In the genomic region with DNA sequence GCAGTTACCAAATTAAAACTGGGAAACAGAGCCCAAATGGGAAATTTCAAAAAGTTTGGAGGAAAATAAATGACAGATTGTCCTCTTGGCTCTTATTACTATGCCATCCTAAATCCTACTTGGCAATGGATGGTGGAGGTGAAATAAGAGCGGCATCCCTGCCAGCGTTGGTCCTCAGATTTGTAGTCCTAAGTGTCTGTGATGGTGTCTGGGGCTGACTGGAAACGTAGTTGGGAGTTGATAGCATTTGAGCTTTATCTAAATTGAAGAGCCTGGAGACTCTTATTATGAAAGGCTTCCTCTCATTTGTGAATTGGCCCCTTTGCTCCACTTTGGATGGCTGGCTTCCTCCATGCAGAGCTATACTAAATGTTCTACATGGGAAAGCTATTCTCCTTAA, we compare ENCODE assay signal across 19 mouse cellular contexts.
DNase-seq lines count a peak whose midpoint lies in the region; ATAC-seq and TF ChIP-seq lines count a peak whose summit lies in the region.
"Had no signal": no experiment of that assay in that cellular context is flagged by ENCODE, and none has a peak within 500 bp of the region (broad histone marks: within the 10 kb centered on the region; RNA-seq: fewer than 3 reads in every experiment).

No protein-coding gene starts in this region.

- WGBS in forebrain, embryonic 14.5 days = 77% methylated on average over 3 of the region's 3 CpGs
- 78% methylated on average over 3 of the region's 3 CpGs for WGBS in forebrain, embryonic 11.5 days
- 74% methylated on average over 3 of the region's 3 CpGs for WGBS in kidney, postnatal 0 days
- WGBS in midbrain, embryonic 15.5 days = 74% methylated on average over 3 of the region's 3 CpGs

- DNase-seq in forebrain, embryonic 14.5 days (ENCODE audit: low spot score) = peak; percentile 6
- no peak for DNase-seq in forebrain, embryonic 11.5 days (ENCODE audit: low spot score)
- peak; percentile 44 for DNase-seq in kidney, postnatal 0 days (ENCODE audit: low spot score)
- no peak for DNase-seq in kidney, adult 11 months
- peak; percentile 59 to 71 for DNase-seq in cerebellum, adult 18-20 months
- DNase-seq in cerebellum, postnatal 25 days = peak; percentile 62 to 69
- DNase-seq: kidney, adult 2 months; kidney, postnatal 4 days; thymus, postnatal 25 days had no signal

- H3K4me1 ChIP-seq in forebrain, embryonic 14.5 days (ENCODE audit: control insufficient read depth, insufficient read depth, low read length) = no peaks in the 10 kb centered on the region
- 0 out of 2 replicates have a peak, but pooled peaks cover 2% of the 10 kb centered on the region for H3K4me1 ChIP-seq in forebrain, embryonic 11.5 days (replicated peaks; ENCODE audit: control insufficient read depth, insufficient read depth, low read length)
- H3K4me1 ChIP-seq in kidney, postnatal 0 days (replicated peaks; ENCODE audit: insufficient read depth, low read length) = peaks cover 9% of the 10 kb centered on the region
- 0 out of 2 replicates have a peak, but pooled peaks cover 5% of the 10 kb centered on the region for H3K4me1 ChIP-seq in midbrain, embryonic 15.5 days
- H3K4me1 ChIP-seq: liver, embryonic 15.5 days had no signal

- no peak overlapping the region for H3K9ac ChIP-seq in forebrain, embryonic 14.5 days (ENCODE audit: low read length)
- no peak overlapping the region for H3K9ac ChIP-seq in forebrain, embryonic 11.5 days (ENCODE audit: low read length)
- no peak overlapping the region for H3K9ac ChIP-seq in kidney, postnatal 0 days (ENCODE audit: low read depth, low read length)
- no peak overlapping the region for H3K9ac ChIP-seq in midbrain, embryonic 15.5 days
- H3K9ac ChIP-seq: embryonic facial prominence, embryonic 12.5 days; limb, embryonic 13.5 days; liver, embryonic 15.5 days; midbrain, embryonic 13.5 days had no signal

- H3K9me3 ChIP-seq in forebrain, embryonic 14.5 days (replicated peaks; ENCODE audit: control insufficient read depth, low read length) = no peaks in the 10 kb centered on the region
- no peaks in the 10 kb centered on the region for H3K9me3 ChIP-seq in forebrain, embryonic 11.5 days (ENCODE audit: control insufficient read depth, low read length)
- H3K9me3 ChIP-seq in kidney, postnatal 0 days (replicated peaks; ENCODE audit: low read length) = no peaks in the 10 kb centered on the region
- no peaks in the 10 kb centered on the region for H3K9me3 ChIP-seq in midbrain, embryonic 15.5 days
- H3K9me3 ChIP-seq: embryonic facial prominence, embryonic 12.5 days; limb, embryonic 13.5 days; liver, embryonic 15.5 days; midbrain, embryonic 13.5 days had no signal

- no peak overlapping the region for H3K27ac ChIP-seq in forebrain, embryonic 14.5 days (ENCODE audit: low read depth, low read length)
- H3K27ac ChIP-seq in forebrain, embryonic 11.5 days (ENCODE audit: low read depth, low read length) = no peak overlapping the region
- no peak overlapping the region for H3K27ac ChIP-seq in kidney, postnatal 0 days
- H3K27ac ChIP-seq in midbrain, embryonic 15.5 days = no peak overlapping the region
- H3K27ac ChIP-seq: embryonic facial prominence, embryonic 12.5 days; limb, embryonic 13.5 days; liver, embryonic 15.5 days; midbrain, embryonic 13.5 days had no signal

- H3K4me2 ChIP-seq in forebrain, embryonic 14.5 days (ENCODE audit: low read length) = no peak overlapping the region
- H3K4me2 ChIP-seq in forebrain, embryonic 11.5 days (ENCODE audit: low read depth, low read length, severe bottlenecking) = no peak overlapping the region
- H3K4me2 ChIP-seq in kidney, postnatal 0 days (ENCODE audit: low read length) = no peak overlapping the region
- H3K4me2 ChIP-seq in midbrain, embryonic 15.5 days = no peak overlapping the region
- H3K4me2 ChIP-seq: embryonic facial prominence, embryonic 12.5 days; limb, embryonic 13.5 days; liver, embryonic 15.5 days; midbrain, embryonic 13.5 days had no signal

- H3K36me3 ChIP-seq in forebrain, embryonic 14.5 days (ENCODE audit: control insufficient read depth, insufficient read depth, low read length) = no peaks in the 10 kb centered on the region
- H3K36me3 ChIP-seq in forebrain, embryonic 11.5 days (ENCODE audit: control insufficient read depth, insufficient read depth, low read length) = no peaks in the 10 kb centered on the region
- no peaks in the 10 kb centered on the region for H3K36me3 ChIP-seq in kidney, postnatal 0 days (ENCODE audit: insufficient read depth, low read length)
- no peaks in the 10 kb centered on the region for H3K36me3 ChIP-seq in midbrain, embryonic 15.5 days (replicated peaks)
- H3K36me3 ChIP-seq: embryonic facial prominence, embryonic 12.5 days; limb, embryonic 13.5 days; liver, embryonic 15.5 days; midbrain, embryonic 13.5 days had no signal

- no peak for ATAC-seq in forebrain, embryonic 14.5 days
- ATAC-seq in forebrain, embryonic 11.5 days (replicated peaks; ENCODE audit: low FRiP score) = no peak
- no peak for ATAC-seq in kidney, postnatal 0 days (replicated peaks; ENCODE audit: low FRiP score, low read depth)
- no peak for ATAC-seq in midbrain, embryonic 15.5 days (replicated peaks)
- ATAC-seq in megakaryocyte progenitor cell, adult 5-6 weeks (replicated peaks; ENCODE audit: poor library complexity) = no peak
- ATAC-seq: CD4-positive, CD25-positive, alpha-beta regulatory T cell, adult 4 months; forebrain, embryonic 16.5 days; midbrain, embryonic 13.5 days; Patski had no signal

- H3K27me3 ChIP-seq in forebrain, embryonic 14.5 days (replicated peaks; ENCODE audit: control insufficient read depth, insufficient read depth, low read length) = no peaks in the 10 kb centered on the region
- no peaks in the 10 kb centered on the region for H3K27me3 ChIP-seq in forebrain, embryonic 11.5 days (ENCODE audit: control insufficient read depth, insufficient read depth, low read length)
- no peaks in the 10 kb centered on the region for H3K27me3 ChIP-seq in kidney, postnatal 0 days (ENCODE audit: insufficient read depth, low read length)
- no peaks in the 10 kb centered on the region for H3K27me3 ChIP-seq in midbrain, embryonic 15.5 days (replicated peaks)
- H3K27me3 ChIP-seq: embryonic facial prominence, embryonic 12.5 days; limb, embryonic 13.5 days; liver, embryonic 15.5 days; midbrain, embryonic 13.5 days; Patski had no signal

- no peak overlapping the region for H3K4me3 ChIP-seq in forebrain, embryonic 14.5 days (ENCODE audit: low read depth, low read length)
- no peak overlapping the region for H3K4me3 ChIP-seq in forebrain, embryonic 11.5 days (ENCODE audit: low read depth, low read length)
- H3K4me3 ChIP-seq in kidney, postnatal 0 days (replicated peaks; ENCODE audit: low read depth, low read length) = no peak overlapping the region
- H3K4me3 ChIP-seq in midbrain, embryonic 15.5 days = no peak overlapping the region
- H3K4me3 ChIP-seq: embryonic facial prominence, embryonic 12.5 days; limb, embryonic 13.5 days; liver, embryonic 15.5 days; midbrain, embryonic 13.5 days; myocyte had no signal

- no peak for TF ChIP-seq CTCF in kidney, postnatal 0 days (IDR thresholded peaks at IDR 0.05; ENCODE audit: low read depth)

Comparison
In these comparisons a context has a peak if more than half of its experiments do, and no peak if none do; other contexts are left out.
1. DNase-seq: peak in forebrain, embryonic 14.5 days (single experiment), kidney, postnatal 0 days (single experiment), cerebellum, adult 18-20 months (2 of 2) and cerebellum, postnatal 25 days (2 of 2); none in forebrain, embryonic 11.5 days (single experiment) and kidney, adult 11 months (single experiment).